Mouse (Mus musculus): ENCODE measurements at regions not wholly inside any gene's neighbourhood (a gene's known extent, or its start where the extent isn't known, plus 50 kb on each side); places are given as distances from the start of the nearest gene placed in this dataset.

- DNase-seq (ENCODE audit: low spot score in 2 of 2), result no peak
These were observed 54.0 kb upstream of the Serp2 start for GRCm38 (mm10) chr14:76610429-76611378.

Data from spleen, postnatal 14 days (tissue).